10 mouse cellular contexts compared by ENCODE assay signal in the genomic region with DNA sequence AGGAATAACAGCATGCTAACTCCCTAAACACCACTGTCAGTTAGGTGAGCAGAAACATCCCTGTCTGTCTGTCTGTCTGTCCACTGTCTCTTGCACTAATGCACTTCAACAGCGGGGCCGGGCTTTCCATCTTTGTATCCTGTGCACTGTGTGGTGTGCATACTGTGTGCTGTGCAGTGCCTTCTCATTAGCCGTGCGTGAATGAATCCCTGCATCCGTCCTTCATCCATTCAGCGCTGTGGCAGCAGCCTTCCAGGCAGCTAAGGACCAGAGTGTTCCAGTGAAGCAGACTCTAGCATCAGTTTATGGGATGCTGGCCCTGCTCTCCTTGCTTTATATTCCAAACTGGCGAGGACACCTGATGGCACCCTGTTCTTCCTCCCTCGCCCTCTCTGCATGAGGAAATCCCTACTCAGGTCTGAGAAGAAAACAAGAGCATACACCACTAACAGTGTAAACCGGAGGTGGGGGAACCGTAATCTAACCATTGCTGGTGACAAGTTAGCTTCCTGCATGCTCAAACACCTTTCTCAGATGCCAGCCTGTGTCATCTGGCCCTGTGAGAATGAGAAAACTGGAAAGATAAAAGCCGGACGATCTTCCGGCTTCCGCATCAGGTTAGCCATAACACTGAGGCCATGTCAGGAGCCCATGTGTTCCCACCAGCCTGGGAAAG.
DNase-seq lines count a peak whose midpoint lies in the region; ATAC-seq lines count a peak whose summit lies in the region.
"Had no signal": no experiment of that assay in that cellular context is flagged by ENCODE, and none has a peak within 500 bp of the region (broad histone marks: within the 10 kb centered on the region; RNA-seq: fewer than 3 reads in every experiment).

No protein-coding gene starts in this region.

- no peak for DNase-seq in neural tube, embryonic 10.5 days (ENCODE audit: extremely low spot score, low spot score)
- DNase-seq in layer of hippocampus, postnatal 36 days = no peak
- no peak for DNase-seq in left cerebral cortex, postnatal 10 days (ENCODE audit: extremely low spot score in 1 of 2, low spot score in 2 of 2)
- DNase-seq: kidney, postnatal 4 days; lung, adult 2 months had no signal

- H3K27ac ChIP-seq in neural tube, embryonic 12.5 days = peak overlapping the region; percentile 26; the same call in 1 of the 2 replicates
- H3K27ac ChIP-seq in forebrain, embryonic 13.5 days = peak overlapping the region; percentile 67
- no peak overlapping the region for H3K27ac ChIP-seq in intestine, embryonic 16.5 days (ENCODE audit: low read length)

- no peak for ATAC-seq in neural tube, embryonic 12.5 days (ENCODE audit: low FRiP score, low read depth)
- peak; percentile 41 for ATAC-seq in forebrain, embryonic 13.5 days
- ATAC-seq in inflammation-experienced regulatory T-cells, adult 6 months = peak; percentile 55
- no peak for ATAC-seq in intestine, embryonic 16.5 days

- H3K36me3 ChIP-seq in neural tube, embryonic 12.5 days = peaks cover 6% of the 10 kb centered on the region; the same call in 1 of the 2 replicates
- H3K36me3 ChIP-seq in forebrain, embryonic 13.5 days (ENCODE audit: poor library complexity, severe bottlenecking) = peaks cover 5% of the 10 kb centered on the region
- H3K36me3 ChIP-seq in intestine, embryonic 16.5 days (ENCODE audit: control insufficient read depth, insufficient read depth, low read length) = peaks cover 4% of the 10 kb centered on the region; the same call in 1 of the 2 replicates

- WGBS in neural tube, embryonic 12.5 days = 76% methylated on average over 14 of the region's 14 CpGs
- 59% methylated on average over 14 of the region's 14 CpGs for WGBS in forebrain, embryonic 13.5 days
- 75% methylated on average over 14 of the region's 14 CpGs for WGBS in intestine, embryonic 16.5 days

- intact Hi-C loops in left cerebral cortex, postnatal 10 days (cut with DNase I) = no loop called here

- H3K27me3 ChIP-seq in neural tube, embryonic 12.5 days (replicated peaks) = no peaks in the 10 kb centered on the region
- no peaks in the 10 kb centered on the region for H3K27me3 ChIP-seq in forebrain, embryonic 13.5 days
- H3K27me3 ChIP-seq in intestine, embryonic 16.5 days (replicated peaks; ENCODE audit: control insufficient read depth, insufficient read depth, low read length) = no peaks in the 10 kb centered on the region
- H3K27me3 ChIP-seq: megakaryocyte, embryonic 14.5 days had no signal

- peaks cover 50% of the 10 kb centered on the region for H3K4me1 ChIP-seq in neural tube, embryonic 12.5 days
- H3K4me1 ChIP-seq in forebrain, embryonic 13.5 days = peaks cover 78% of the 10 kb centered on the region
- H3K4me1 ChIP-seq in intestine, embryonic 16.5 days (ENCODE audit: control insufficient read depth, insufficient read depth, low read length) = peaks cover 33% of the 10 kb centered on the region

- H3K4me2 ChIP-seq in neural tube, embryonic 12.5 days (replicated peaks) = no peak overlapping the region
- no peak overlapping the region for H3K4me2 ChIP-seq in forebrain, embryonic 13.5 days
- no peak overlapping the region for H3K4me2 ChIP-seq in intestine, embryonic 16.5 days (ENCODE audit: low read depth, low read length)

- H3K9ac ChIP-seq in neural tube, embryonic 12.5 days = no peak overlapping the region
- H3K9ac ChIP-seq in forebrain, embryonic 13.5 days = peak overlapping the region; percentile 38; the same call in 1 of the 2 replicates
- H3K9ac ChIP-seq in intestine, embryonic 16.5 days (ENCODE audit: low read depth, low read length) = no peak overlapping the region

- no peaks in the 10 kb centered on the region for H3K9me3 ChIP-seq in neural tube, embryonic 12.5 days
- peaks cover 4% of the 10 kb centered on the region; the same call in 1 of the 2 replicates for H3K9me3 ChIP-seq in forebrain, embryonic 13.5 days (replicated peaks)
- H3K9me3 ChIP-seq in intestine, embryonic 16.5 days (ENCODE audit: control insufficient read depth, low read length) = no peaks in the 10 kb centered on the region

- no peak overlapping the region for H3K4me3 ChIP-seq in neural tube, embryonic 12.5 days
- no peak overlapping the region for H3K4me3 ChIP-seq in forebrain, embryonic 13.5 days
- no peak overlapping the region for H3K4me3 ChIP-seq in intestine, embryonic 16.5 days (ENCODE audit: low read length)
- H3K4me3 ChIP-seq: megakaryocyte, embryonic 14.5 days had no signal

Comparison
In these comparisons a context has a peak if more than half of its experiments do, and no peak if none do; other contexts are left out.
1. ATAC-seq: peak in forebrain, embryonic 13.5 days (single experiment) and inflammation-experienced regulatory T-cells, adult 6 months (single experiment); none in neural tube, embryonic 12.5 days (single experiment) and intestine, embryonic 16.5 days (single experiment).